Mouse (Mus musculus) kidney, adult 2 months (tissue): ENCODE data around the gene Trf.

Source experiments
- CTCF ChIP-seq: fragments of 200-500 bp; conservative IDR thresholded peaks from 2 replicates; pipeline ENCODE4 v1.5.1; 2011; ENCODE audit warnings: low read depth, mild to moderate bottlenecking, control low read depth, low read length, moderate library complexity, mixed read lengths; ENCODE audit not compliant: insufficient read depth, insufficient read length
- POLR2A ChIP-seq: fragments of 200-500 bp; IDR thresholded peaks from one replicate; pipeline ENCODE4 v1.6.1; 2011; ENCODE audit warnings: low read depth, low read length, control low read depth

DNA sequence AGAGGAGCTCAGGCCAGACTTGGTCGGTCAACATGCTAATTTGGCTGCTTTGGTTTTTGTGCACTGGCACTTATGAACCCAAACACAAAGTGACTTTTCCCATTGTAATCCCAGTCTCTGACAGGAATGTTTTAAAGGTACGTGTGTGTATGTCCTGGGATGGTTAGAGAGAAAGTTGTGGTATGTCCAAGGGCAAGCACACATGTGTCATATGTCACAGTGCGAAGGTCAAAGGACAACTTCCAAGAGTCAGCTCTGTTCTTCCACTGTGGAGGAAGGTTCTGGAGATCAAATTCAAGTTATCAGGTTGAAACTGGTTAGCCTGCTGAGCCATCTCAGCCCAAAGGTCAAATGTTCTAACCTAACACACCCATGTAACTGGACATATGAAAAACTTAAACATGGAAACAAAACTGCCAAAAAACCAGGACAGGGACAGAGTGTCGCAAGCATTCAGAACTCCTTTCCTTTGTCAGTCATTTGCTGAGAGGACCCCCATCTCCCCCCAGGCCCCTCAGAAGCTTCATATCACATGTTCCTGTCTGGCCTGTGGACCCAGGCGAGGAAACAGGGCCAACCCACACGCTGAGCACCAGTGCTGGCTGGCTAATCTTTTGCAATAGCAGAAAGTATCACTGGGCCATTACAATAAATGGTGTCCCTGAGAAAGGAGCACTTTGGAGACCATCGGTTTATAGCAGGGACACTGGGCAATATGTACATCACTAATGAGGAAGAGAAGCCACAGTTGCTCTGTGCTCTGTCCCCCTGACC, 2.2 kb upstream of the Trf start:
- TF ChIP-seq CTCF (no peak), POLR2A (no peak)
